Mouse (Mus musculus) embryonic facial prominence, embryonic 15.5 days (tissue): Measurements from ENCODE around the gene Wsb2. TPM values are rescaled to one million over a fixed set of nuclear protein-coding genes. Genes with fewer than 3 reads are reported as not detected.

Source experiments
- ATAC-seq: fragments of 200-750 bp; cut with Nextera tagmentation; 2 replicates; pipeline ENCODE4 v1.8.0; 2017; ENCODE audit warnings: low read depth, moderate TSS enrichment; ENCODE audit not compliant: insufficient number of reproducible peaks, low FRiP score, low TSS enrichment
- H3K27ac ChIP-seq: fragments of 300-500 bp; sonication (generic); replicated peaks from 2 replicates; pipeline ENCODE4 v1.5.1; 2015; ENCODE audit warnings: mild to moderate bottlenecking, inconsistent platforms
- H3K27me3 ChIP-seq: fragments of 300-500 bp; sonication (generic); 2 replicates; pipeline ENCODE4 v1.6.1; 2015; ENCODE audit warnings: inconsistent platforms
- H3K36me3 ChIP-seq: fragments of 300-500 bp; sonication (generic); 2 replicates; pipeline ENCODE4 v1.6.1; 2015; ENCODE audit warnings: mild to moderate bottlenecking, inconsistent platforms
- H3K4me1 ChIP-seq: fragments of 300-500 bp; sonication (generic); 2 replicates; pipeline ENCODE4 v1.6.1; 2015; ENCODE audit warnings: inconsistent platforms
- H3K4me2 ChIP-seq: fragments of 300-500 bp; sonication (generic); replicated peaks from 2 replicates; pipeline ENCODE4 v1.6.1; 2015; ENCODE audit warnings: mild to moderate bottlenecking, inconsistent platforms
- H3K4me3 ChIP-seq: fragments of 300-500 bp; sonication (generic); replicated peaks from 2 replicates; pipeline ENCODE4 v1.5.1; 2015; ENCODE audit warnings: mild to moderate bottlenecking, inconsistent platforms
- H3K9ac ChIP-seq: fragments of 300-500 bp; sonication (generic); 2 replicates; pipeline ENCODE4 v1.6.1; 2015; ENCODE audit warnings: inconsistent platforms
- H3K9me3 ChIP-seq: fragments of 300-500 bp; sonication (generic); replicated peaks from 2 replicates; pipeline ENCODE4 v1.6.1; 2016; ENCODE audit warnings: inconsistent platforms
- WGBS: fragments of 180-500 bp; shearing (Covaris S2); methylation state at CpG from one replicate; pipeline ENCODE4 v1.1.7; 2015; 5-methylcytosine and 5-hydroxymethylcytosine counted together
- polyA plus RNA-seq: library from polyadenylated mRNA; unstranded; fragments of >200 nt; fragmentation: Nextera tagmentation; extraction: Ambion mirVana; gene quantifications from 2 replicates; pipeline ENCODE4 v1.2.1, GENCODE M21; 2015

Gene Wsb2
- polyA plus RNA-seq: 77.8 and 80.3 TPM in 2 replicates

DNA sequence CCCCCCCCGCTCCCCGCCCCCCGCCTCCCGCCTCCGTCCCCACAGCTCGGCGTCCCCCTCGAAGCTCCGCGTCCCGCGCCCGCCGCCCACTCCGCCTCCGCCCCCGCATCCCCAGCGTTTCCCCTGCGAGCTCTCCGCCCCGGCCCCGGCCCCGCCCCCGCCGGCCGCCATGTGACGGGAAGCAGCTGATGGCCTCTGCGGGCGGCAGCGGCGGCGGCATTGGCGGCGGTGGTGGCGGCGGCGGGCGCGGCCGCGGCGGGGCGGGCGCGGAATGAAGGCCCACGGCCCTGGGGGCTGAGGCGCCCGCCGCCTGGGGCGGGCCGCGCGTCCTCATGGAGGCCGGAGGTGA, at the start of gene Wsb2:
Gene Wsb2, plus strand, starts transcription at position 176 of the 349 bp plus-strand sequence.
- H3K4me2 ChIP-seq: peak within 1 kb of the TSS; percentile 87
- peak; percentile 71 for ATAC-seq
- H3K27ac ChIP-seq: peak within 1 kb of the TSS; percentile 88
- no peaks in the 10 kb centered on the region for H3K9me3 ChIP-seq
- peak within 1 kb of the TSS; percentile 78 for H3K4me3 ChIP-seq
- H3K27me3 ChIP-seq: no peaks in the 10 kb centered on the region
- no peaks in the 10 kb centered on the region for H3K36me3 ChIP-seq
- WGBS: 0% methylated on average over 31 of the region's 54 CpGs
- H3K4me1 ChIP-seq: peaks cover 54% of the 10 kb centered on the region
- H3K9ac ChIP-seq: peak within 1 kb of the TSS; percentile 86

DNA sequence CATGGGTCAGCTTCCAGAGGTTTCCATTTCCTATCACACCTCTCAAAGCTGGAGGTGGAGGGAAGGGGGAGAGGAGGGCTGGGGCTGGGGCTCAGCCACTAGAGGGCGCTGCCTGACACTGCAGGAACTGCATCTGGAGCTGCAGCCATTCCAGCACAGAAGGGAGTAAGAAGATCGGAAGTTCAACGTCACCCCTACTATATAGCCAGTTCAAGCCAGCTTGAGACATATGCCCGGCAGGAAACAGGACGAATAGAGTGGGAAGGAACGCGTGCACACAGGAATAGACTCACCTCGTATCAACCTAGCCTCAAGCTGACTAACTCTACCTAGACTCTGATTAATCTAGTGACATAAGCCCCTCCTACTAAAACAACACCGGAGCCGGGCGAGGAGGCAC, 49.4 kb upstream of the Wsb2 start:
- H3K4me2 ChIP-seq: no peak overlapping the region
- no peaks in the 10 kb centered on the region for H3K9me3 ChIP-seq
- no peak overlapping the region for H3K27ac ChIP-seq
- 32% methylated on average over 11 of the region's 11 CpGs for WGBS
- no peak overlapping the region for H3K9ac ChIP-seq
- no peaks in the 10 kb centered on the region for H3K4me1 ChIP-seq
- H3K27me3 ChIP-seq: no peaks in the 10 kb centered on the region
- no peak for ATAC-seq
- no peaks in the 10 kb centered on the region for H3K36me3 ChIP-seq
- H3K4me3 ChIP-seq: no peak overlapping the region

DNA sequence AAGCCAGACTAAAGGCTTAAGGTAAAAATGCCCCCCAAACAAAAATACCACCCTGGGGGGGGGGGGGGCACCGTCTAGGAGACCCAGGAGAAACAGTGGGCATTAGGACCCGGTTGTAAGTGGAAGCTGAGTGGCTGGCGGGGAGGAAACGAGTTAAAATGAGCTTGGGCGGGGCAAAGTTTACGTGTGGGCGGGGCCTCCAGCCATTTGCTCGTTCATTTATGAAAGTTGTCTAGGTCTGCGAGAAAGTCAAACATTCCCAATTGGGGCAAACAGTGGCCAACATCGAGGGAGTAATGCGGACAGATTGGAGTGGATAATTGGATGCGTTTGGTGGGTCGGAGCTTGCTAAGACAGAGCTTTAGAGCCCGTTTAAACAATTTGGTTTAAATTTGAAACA, 43.7 kb upstream of the Wsb2 start:
- Histone ChIP-seq H3K4me2 (peak overlapping the region; percentile 49), H3K4me1 (peaks cover 23% of the 10 kb centered on the region), H3K36me3 (no peaks in the 10 kb centered on the region), H3K9me3 (no peaks in the 10 kb centered on the region), H3K4me3 (peak overlapping the region; percentile 35), H3K27me3 (no peaks in the 10 kb centered on the region), H3K27ac (peak overlapping the region; percentile 74), H3K9ac (no peak overlapping the region; the same call in 1 of the 2 replicates)
- WGBS: 6% methylated on average over 14 of the region's 14 CpGs
- ATAC-seq: no peak

DNA sequence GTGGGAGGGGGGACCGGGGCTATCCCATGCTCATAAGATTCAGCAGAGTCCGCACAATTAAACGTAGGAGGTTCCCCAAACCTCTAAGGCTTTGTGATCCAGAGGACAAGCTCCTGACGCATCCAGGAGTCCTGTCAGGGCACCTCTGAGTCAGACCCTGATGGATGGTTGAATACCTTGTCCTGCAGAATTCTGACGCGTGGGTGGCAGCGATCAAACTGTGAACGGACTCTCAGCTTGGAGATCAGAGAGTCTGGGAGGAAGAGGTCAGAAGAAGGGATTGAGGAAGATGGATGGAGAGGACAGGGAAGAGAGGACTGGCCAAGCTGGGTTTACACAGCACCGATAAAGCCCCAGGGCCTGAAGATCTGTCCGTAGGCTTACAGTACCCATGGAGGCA, 43.2 kb upstream of the Wsb2 start:
- Histone ChIP-seq H3K4me3 (peak overlapping the region; percentile 35), H3K27me3 (no peaks in the 10 kb centered on the region), H3K9me3 (no peaks in the 10 kb centered on the region), H3K4me1 (peaks cover 26% of the 10 kb centered on the region), H3K9ac (no peak overlapping the region; the same call in 1 of the 2 replicates), H3K27ac (peak overlapping the region; percentile 74), H3K36me3 (no peaks in the 10 kb centered on the region), H3K4me2 (peak overlapping the region; percentile 49)
- no peak for ATAC-seq
- WGBS: 32% methylated on average over 10 of the region's 10 CpGs

DNA sequence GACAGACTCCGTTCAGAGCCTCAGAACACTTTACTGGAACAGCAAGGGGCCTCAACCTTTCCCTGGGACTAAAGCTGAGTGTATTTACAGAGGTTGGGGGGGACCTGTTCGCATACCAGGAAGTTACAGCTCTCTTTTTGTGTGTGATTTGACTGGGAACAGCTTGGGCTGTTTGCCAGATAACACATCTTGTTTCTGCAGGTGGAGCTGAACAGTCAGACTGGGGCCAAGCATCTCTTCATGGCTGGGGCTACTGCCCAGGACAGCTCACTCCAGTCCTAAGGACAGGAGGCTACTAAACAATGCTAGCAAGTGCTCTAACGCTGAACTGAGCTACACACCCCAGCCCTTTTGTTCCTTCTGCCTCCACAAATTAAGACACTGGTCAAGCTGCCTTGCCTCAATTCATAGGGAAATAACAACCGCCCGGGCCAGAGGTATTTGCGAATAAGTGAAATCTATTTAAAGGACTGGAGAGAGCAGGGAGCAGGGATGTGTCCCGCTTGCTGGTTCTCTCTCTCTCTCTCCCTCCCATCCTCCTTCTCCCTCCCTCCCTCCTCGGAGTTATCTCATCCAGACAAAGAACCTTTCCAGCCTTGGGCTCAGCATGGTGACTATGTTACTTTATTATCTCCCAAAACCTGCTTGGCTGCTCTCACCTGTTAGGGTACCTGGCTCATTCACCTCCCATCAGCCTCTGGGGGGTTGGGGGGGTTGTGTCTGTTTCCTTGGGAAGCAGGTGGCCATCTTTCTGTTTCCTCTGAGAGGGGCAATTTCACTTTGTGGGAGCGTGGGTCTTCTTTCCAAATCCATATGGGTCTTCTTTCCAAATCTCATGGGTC, 42.3 kb upstream of the Wsb2 start:
- Histone ChIP-seq H3K9ac (no peak overlapping the region), H3K27ac (peak overlapping the region; percentile 74), H3K27me3 (no peaks in the 10 kb centered on the region), H3K4me1 (peaks cover 27% of the 10 kb centered on the region), H3K4me2 (peak overlapping the region; percentile 49; the same call in 1 of the 2 replicates), H3K36me3 (no peaks in the 10 kb centered on the region), H3K9me3 (no peaks in the 10 kb centered on the region), H3K4me3 (no peak overlapping the region)
- ATAC-seq: 0 out of 2 replicates have a peak, but pooled peaks have one; percentile 24
- WGBS: 25% methylated on average over 9 of the region's 9 CpGs

DNA sequence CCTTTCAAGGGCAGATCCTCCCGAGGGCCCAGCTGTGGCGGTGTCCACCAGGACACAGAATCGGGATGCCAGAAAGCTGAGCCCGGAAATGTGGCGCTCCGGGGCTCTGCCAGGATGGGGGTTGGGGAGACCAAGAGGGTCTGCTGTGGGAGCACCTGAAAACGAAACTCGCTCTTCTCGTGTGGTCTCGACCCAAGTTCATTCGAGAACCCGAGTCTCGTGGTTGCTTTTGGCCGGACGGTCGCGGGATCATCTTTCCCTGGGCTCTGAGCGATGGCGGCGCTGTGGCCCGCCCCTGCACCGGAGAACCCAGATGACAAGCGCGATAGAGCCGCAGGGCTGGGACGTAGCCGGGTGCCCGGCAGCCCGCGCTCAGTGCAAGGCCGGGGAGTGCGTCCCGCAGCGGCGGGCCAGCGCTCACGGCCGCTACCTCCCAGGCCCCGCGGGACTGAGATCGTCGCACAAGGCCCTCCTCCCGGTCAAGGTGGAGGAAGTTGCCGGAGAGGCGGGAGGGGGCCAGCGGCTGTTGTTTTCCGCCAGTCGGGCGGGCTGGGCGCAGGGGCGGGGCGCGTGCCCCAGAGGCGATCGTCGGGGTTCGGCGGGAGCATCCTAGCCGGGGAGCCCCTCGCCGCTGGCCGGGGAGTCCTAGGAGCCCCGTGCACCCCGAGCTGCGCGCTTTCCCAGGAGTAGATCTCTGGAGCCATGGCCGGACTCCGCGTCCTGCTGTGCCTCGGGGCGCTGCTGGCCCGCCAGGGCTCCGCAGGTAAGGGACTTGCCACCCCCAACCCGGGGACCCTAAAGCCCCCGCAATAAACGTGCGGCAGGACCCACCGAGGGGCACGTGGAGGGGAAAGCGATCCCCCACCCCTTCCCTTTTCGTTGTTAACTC, 38.1 kb upstream of the Wsb2 start, which contains the start of gene Vsig10:
Gene Vsig10, plus strand, starts transcription at position 343 of the 889 bp plus-strand sequence.
- peak; percentile 74 for ATAC-seq
- WGBS: under 1% methylated on average over 78 of the region's 81 CpGs
- peak within 1 kb of the TSS; percentile 82 for H3K27ac ChIP-seq
- peaks cover 22% of the 10 kb centered on the region for H3K4me1 ChIP-seq
- peak within 1 kb of the TSS; percentile 80 for H3K4me3 ChIP-seq
- H3K27me3 ChIP-seq: no peaks in the 10 kb centered on the region
- peak within 1 kb of the TSS; percentile 65 for H3K9ac ChIP-seq
- no peaks in the 10 kb centered on the region for H3K9me3 ChIP-seq
- H3K4me2 ChIP-seq: peak within 1 kb of the TSS; percentile 90
- H3K36me3 ChIP-seq: no peaks in the 10 kb centered on the region

DNA sequence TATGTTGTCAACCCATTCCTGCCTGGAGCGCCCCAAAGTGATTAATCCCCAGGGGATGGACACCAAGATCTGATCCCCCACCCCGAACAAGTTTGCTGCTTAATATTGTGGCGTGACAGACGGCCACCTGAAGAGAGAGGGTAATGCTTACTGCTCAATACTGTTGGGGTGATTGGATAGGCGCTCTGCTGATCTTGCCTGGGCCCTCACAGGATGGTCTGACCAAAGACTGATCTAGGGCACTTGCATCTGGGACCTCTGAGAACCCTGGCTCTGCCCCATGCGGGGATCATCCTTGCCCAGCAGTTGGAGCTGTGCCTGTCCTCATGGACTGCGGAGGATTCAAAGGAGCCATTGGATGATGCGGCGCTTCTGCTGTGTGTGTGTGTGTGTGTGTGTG, 33.4 kb upstream of the Wsb2 start:
- Histone ChIP-seq H3K27me3 (no peaks in the 10 kb centered on the region), H3K4me2 (no peak overlapping the region), H3K27ac (no peak overlapping the region), H3K4me3 (no peak overlapping the region), H3K36me3 (no peaks in the 10 kb centered on the region), H3K4me1 (peaks cover 5% of the 10 kb centered on the region), H3K9me3 (no peaks in the 10 kb centered on the region), H3K9ac (no peak overlapping the region)
- WGBS: 82% methylated on average over 9 of the region's 9 CpGs
- no peak for ATAC-seq

DNA sequence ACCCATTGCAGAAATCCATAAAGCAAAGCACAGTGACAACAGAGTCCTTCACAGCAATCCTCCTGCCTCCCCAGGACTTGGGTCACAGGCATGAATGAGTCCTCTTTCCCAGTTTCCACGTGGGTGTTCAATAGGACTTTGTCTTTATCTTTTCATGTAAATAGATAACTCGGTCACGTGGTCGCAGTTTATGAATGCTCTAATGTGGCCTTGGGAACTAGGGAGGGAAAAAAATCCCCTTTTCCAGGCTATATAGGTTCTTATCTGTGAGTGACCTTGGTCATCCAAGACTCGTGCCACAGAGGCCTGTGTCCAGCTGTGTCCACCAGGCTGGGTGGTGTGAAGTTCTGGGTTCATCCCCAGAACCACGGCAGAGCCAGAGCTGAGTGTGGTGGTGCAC, 30.7 kb upstream of the Wsb2 start:
- ATAC-seq: no peak
- Histone ChIP-seq H3K4me1 (no peaks in the 10 kb centered on the region), H3K27ac (no peak overlapping the region), H3K9ac (no peak overlapping the region), H3K4me3 (no peak overlapping the region), H3K9me3 (no peaks in the 10 kb centered on the region), H3K27me3 (no peaks in the 10 kb centered on the region), H3K4me2 (no peak overlapping the region), H3K36me3 (no peaks in the 10 kb centered on the region)
- WGBS: 74% methylated on average over 6 of the region's 6 CpGs

DNA sequence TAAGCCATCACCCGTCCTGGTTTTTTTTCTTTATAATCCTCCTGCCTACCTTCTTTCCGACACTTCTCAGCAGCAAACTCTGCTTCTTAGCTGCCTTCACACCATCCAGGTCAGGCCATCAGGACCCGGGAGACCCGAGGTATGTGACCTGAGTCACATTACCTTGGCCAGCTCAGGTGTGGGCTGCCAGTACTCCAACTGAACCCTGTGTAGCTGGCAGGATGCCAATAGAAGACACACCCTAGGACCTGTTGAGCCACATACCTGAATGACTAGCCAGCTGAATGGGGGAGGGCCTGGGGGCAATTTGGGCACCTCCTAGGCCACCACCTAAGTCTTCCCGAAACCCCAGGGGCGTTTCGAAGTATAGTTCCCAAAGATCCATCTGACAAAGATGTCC, 26.6 kb upstream of the Wsb2 start:
- H3K27me3 ChIP-seq: no peaks in the 10 kb centered on the region
- ATAC-seq: peak; percentile 63; the same call in 1 of the 2 replicates
- WGBS: 76% methylated on average over 7 of the region's 7 CpGs
- H3K36me3 ChIP-seq: 0 out of 2 replicates have a peak, but pooled peaks cover 4% of the 10 kb centered on the region
- H3K4me2 ChIP-seq: no peak overlapping the region
- no peak overlapping the region for H3K27ac ChIP-seq
- no peak overlapping the region for H3K9ac ChIP-seq
- no peaks in the 10 kb centered on the region for H3K9me3 ChIP-seq
- H3K4me1 ChIP-seq: no peaks in the 10 kb centered on the region
- no peak overlapping the region for H3K4me3 ChIP-seq

DNA sequence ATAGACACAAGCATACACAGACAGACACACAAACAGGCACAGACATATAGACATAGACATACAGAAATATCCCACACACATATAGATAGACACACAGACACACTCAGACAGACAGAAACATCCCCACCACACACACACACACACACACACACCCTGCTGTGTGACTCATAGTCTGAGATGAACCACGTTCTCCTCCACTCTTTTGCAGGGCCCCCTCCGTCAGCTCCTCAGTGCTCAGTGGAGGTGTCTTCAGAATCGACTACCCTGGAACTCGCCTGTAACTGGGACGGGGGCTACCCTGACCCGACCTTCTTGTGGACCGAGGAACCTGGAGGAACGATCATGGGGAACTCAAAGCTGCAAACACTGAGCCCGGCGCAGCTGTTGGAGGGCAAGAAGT, 19.1 kb upstream of the Wsb2 start:
- Histone ChIP-seq H3K9ac (no peak overlapping the region), H3K4me3 (no peak overlapping the region), H3K36me3 (peaks cover 15% of the 10 kb centered on the region; the same call in 1 of the 2 replicates), H3K4me2 (no peak overlapping the region), H3K9me3 (no peaks in the 10 kb centered on the region), H3K27me3 (no peaks in the 10 kb centered on the region), H3K4me1 (no peaks in the 10 kb centered on the region), H3K27ac (no peak overlapping the region)
- WGBS: 87% methylated on average over 10 of the region's 10 CpGs
- ATAC-seq: no peak

DNA sequence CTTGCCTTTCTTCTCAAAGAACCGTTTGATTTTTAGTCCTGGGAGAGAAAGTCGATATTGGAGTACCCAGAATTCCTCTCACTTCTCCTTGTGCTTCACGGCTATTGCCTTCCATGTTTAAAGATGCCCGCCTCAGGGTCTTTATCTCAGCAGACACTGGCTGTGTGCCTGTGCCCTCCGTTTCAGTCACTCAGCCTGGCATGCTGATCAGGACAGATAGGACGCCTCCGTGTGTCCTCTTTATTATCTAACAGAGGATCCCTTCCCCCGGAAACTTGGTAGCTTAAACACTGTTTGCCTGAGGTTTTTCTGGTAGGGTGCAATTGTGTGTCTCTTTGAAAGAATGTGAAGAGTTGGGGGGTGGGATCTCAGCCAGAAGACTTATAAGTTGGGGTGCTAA, 18.6 kb upstream of the Wsb2 start:
- WGBS: 84% methylated on average over 8 of the region's 8 CpGs
- Histone ChIP-seq H3K4me1 (no peaks in the 10 kb centered on the region), H3K4me3 (no peak overlapping the region), H3K9me3 (no peaks in the 10 kb centered on the region), H3K27ac (no peak overlapping the region), H3K36me3 (peaks cover 16% of the 10 kb centered on the region; the same call in 1 of the 2 replicates), H3K27me3 (no peaks in the 10 kb centered on the region), H3K4me2 (no peak overlapping the region), H3K9ac (no peak overlapping the region)
- no peak for ATAC-seq
